Mouse (Mus musculus): ENCODE measurements around the gene Prlhr. TPM values are rescaled to one million over a fixed set of nuclear protein-coding genes. Genes with fewer than 3 reads are reported as not detected.
A peak's percentile ranks its signal among the peaks of the same experiment; 100 is the strongest.

Prlhr gene
- total and polyA plus RNA-seq, 2 experiments from 2014 or later: 0.18 to 7.3 TPM

DNA sequence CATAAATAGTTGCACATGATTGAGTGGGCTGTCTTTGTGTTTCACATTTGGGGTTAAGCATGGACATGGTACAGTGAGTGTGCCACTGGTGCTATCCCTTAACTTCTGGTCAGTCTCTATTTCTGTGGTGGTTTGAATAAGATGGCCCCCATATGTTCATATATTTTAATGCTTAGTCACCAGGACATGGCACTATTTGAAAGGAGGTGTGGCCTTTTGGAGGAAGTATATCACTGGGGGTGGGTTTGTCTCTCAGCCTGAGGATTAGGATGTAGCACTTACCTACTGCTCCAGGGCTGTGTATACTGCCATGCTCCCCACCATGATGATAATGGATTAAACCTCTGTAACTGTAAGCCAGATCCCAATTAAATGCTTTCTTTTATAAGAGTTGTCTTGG is 17.2 kb upstream of the Prlhr start:
- Histone ChIP-seq H3K9ac (replicated peaks; ENCODE audit: low read length) (no peak overlapping the region), H3K9me3 (ENCODE audit: low read length) (no peaks in the 10 kb centered on the region), H3K27me3 (ENCODE audit: insufficient read depth, low read length) (no peaks in the 10 kb centered on the region), H3K36me3 (ENCODE audit: insufficient read depth, low read length) (no peaks in the 10 kb centered on the region), H3K4me1 (ENCODE audit: insufficient read depth, low read length) (no peaks in the 10 kb centered on the region), H3K27ac (no peak overlapping the region), H3K4me3 (ENCODE audit: low read length) (no peak overlapping the region), H3K4me2 (ENCODE audit: low read depth, low read length) (no peak overlapping the region)
- ATAC-seq (no peak), DNase-seq (ENCODE audit: low spot score) (no peak)
- no peak for TF ChIP-seq CTCF (IDR thresholded peaks at IDR 0.05; ENCODE audit: low read depth)

DNA sequence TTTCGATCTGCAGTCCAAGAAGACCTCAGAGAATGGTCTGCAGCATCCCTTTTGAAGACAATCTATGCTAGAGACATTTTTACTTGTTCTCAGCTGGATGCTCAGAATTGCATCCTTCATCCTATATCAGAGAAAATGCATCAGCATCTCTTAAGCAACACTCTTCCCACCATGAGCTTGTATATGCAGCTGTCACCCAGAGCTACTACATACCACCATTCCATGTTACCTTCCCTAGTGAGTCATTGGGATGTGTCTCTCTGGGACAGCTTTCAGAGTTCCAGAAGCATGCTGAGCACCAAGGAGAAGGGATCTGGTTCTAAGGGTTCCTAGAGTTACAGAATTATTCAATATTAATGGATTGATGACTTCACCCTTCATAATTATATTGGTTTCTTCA is 10.8 kb upstream of the Prlhr start:
- ATAC-seq (no peak), DNase-seq (ENCODE audit: low spot score) (no peak)
- Histone ChIP-seq H3K9ac (replicated peaks; ENCODE audit: low read length) (no peak overlapping the region), H3K27ac (no peak overlapping the region), H3K27me3 (ENCODE audit: insufficient read depth, low read length) (no peaks in the 10 kb centered on the region), H3K4me2 (ENCODE audit: low read depth, low read length) (no peak overlapping the region), H3K9me3 (ENCODE audit: low read length) (no peaks in the 10 kb centered on the region), H3K36me3 (ENCODE audit: insufficient read depth, low read length) (no peaks in the 10 kb centered on the region), H3K4me1 (ENCODE audit: insufficient read depth, low read length) (no peaks in the 10 kb centered on the region), H3K4me3 (ENCODE audit: low read length) (no peak overlapping the region)
- WGBS: 46% methylated on average over 1 of the region's 1 CpGs
- no peak for TF ChIP-seq CTCF (IDR thresholded peaks at IDR 0.05; ENCODE audit: low read depth)

DNA sequence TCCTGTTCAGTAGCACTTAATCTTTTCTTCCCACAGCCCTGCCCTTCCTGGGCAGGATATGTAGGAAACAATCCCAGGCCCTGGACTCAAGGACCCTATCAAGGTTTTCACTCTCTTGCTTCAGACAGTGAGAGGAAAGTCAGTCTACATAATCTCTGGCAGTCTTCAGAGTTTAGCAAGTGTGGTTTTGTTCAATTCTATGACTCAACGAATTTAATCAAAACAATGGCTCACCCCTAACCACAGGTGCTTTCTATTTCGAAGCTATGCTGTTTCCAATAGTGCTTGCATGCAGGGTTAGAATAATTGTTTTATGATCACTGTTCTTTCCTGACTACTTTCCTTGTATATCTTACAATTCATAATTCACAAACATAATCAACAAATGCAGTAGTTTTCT is 9.7 kb upstream of the Prlhr start:
- Histone ChIP-seq H3K9me3 (ENCODE audit: low read length) (no peaks in the 10 kb centered on the region), H3K4me3 (ENCODE audit: low read length) (no peak overlapping the region), H3K4me1 (ENCODE audit: insufficient read depth, low read length) (no peaks in the 10 kb centered on the region), H3K9ac (replicated peaks; ENCODE audit: low read length) (no peak overlapping the region), H3K27me3 (ENCODE audit: insufficient read depth, low read length) (no peaks in the 10 kb centered on the region), H3K36me3 (ENCODE audit: insufficient read depth, low read length) (no peaks in the 10 kb centered on the region), H3K4me2 (ENCODE audit: low read depth, low read length) (no peak overlapping the region), H3K27ac (no peak overlapping the region)
- no peak for DNase-seq (ENCODE audit: low spot score)
- WGBS: 65% methylated on average over 2 of the region's 2 CpGs
- ATAC-seq: no peak
- no peak for TF ChIP-seq CTCF (IDR thresholded peaks at IDR 0.05; ENCODE audit: low read depth)

DNA sequence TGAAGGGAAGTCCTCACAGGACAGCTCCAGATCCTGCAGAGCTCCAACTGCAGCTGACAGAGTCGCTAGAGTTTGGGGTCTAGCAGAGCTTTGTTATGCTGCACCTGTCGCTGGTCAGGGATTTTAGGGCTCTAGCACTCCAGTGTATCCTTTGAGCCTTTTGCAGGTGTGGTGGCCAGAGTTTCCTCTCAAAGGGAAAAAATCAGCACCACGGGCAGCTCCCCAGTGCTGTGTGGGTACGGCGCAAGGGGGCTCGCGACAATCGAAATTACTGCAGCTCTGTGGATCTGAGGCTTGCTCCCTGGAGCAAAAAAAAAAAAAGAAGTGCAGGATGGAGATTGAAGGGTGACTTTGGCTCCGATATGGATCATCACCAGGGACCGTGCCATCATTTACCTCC is 742 bp upstream of the Prlhr start:
- Histone ChIP-seq H3K27ac (no peak overlapping the region), H3K9me3 (ENCODE audit: low read length) (no peaks in the 10 kb centered on the region), H3K4me3 (ENCODE audit: low read length) (peak overlapping the region; percentile 32), H3K27me3 (ENCODE audit: insufficient read depth, low read length) (peaks cover 12% of the 10 kb centered on the region; the same call in 1 of the 2 replicates), H3K4me2 (ENCODE audit: low read depth, low read length) (peak overlapping the region; percentile 59), H3K36me3 (ENCODE audit: insufficient read depth, low read length) (no peaks in the 10 kb centered on the region), H3K9ac (replicated peaks; ENCODE audit: low read length) (peak overlapping the region; percentile 19), H3K4me1 (ENCODE audit: insufficient read depth, low read length) (peaks cover 13% of the 10 kb centered on the region; the same call in 1 of the 2 replicates)
- ATAC-seq (no peak), DNase-seq (ENCODE audit: low spot score) (peak; percentile 56)
- no peak for TF ChIP-seq CTCF (IDR thresholded peaks at IDR 0.05; ENCODE audit: low read depth)
- 2% methylated on average over 10 of the region's 10 CpGs for WGBS

DNA sequence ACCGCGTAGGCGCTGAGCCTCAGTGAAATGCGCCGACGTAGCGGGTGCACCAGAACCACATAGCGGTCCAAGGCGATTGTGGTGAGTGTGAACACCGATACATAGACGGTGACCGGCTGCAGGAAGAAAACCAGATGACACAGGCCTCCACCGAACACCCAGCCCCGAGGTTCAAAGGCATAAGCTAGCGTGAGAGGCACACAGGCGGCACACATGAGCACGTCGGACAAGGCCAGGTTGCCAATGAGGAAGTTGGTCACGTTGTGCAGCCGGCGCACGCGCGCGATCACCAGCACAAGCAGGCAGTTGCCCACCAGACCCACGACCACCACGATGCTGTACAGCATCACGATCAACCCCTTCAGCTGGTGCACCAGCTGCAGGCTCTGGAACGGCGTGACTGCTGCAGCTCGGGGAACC is 506 bp downstream of the Prlhr start:
- Histone ChIP-seq H3K4me3 (ENCODE audit: low read length) (peak overlapping the region; percentile 32), H3K4me1 (ENCODE audit: insufficient read depth, low read length) (peaks cover 16% of the 10 kb centered on the region; the same call in 1 of the 2 replicates), H3K9me3 (ENCODE audit: low read length) (no peaks in the 10 kb centered on the region), H3K36me3 (ENCODE audit: insufficient read depth, low read length) (no peaks in the 10 kb centered on the region), H3K27me3 (ENCODE audit: insufficient read depth, low read length) (peaks cover 12% of the 10 kb centered on the region; the same call in 1 of the 2 replicates), H3K27ac (no peak overlapping the region), H3K4me2 (ENCODE audit: low read depth, low read length) (peak overlapping the region; percentile 59), H3K9ac (replicated peaks; ENCODE audit: low read length) (no peak overlapping the region)
- ATAC-seq (peak; percentile 37; the same call in 1 of the 2 replicates), DNase-seq (ENCODE audit: low spot score) (peak; percentile 15)
- TF ChIP-seq CTCF (IDR thresholded peaks at IDR 0.05; ENCODE audit: low read depth): no peak
- 7% methylated on average over 31 of the region's 31 CpGs for WGBS

DNA sequence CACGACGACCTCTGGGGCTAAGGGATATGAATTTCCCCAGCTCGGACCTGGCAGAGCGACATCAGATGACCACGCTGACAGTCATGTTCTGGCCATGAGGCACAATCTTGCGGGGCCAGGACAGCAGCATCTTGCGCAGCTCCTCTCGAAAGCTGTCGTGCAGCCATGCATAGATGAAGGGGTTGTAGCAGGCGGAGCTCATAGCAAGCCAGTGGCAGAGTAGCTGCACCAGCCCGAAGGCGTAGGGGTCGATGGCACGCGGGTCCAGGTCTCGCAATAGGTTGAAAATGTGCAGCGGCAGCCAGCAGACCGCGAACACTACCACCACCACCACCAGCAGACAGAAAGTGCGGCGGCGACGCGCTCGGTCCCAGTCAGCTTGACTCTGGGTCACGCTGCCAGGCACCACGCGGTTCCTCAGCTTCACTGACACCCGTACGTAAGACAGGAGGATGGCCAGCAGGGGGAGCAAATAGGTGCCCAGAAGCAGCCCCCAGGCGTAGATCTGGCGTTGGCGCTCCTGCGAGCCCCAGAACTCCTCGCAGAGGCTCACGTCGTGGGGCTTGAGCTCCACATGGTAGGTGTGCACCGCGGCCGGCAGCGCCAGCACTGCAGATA is 1.0 kb downstream of the Prlhr start:
- no peak overlapping the region for H3K9ac ChIP-seq (replicated peaks; ENCODE audit: low read length)
- ATAC-seq: peak; percentile 81
- peaks cover 12% of the 10 kb centered on the region; the same call in 1 of the 2 replicates for H3K27me3 ChIP-seq (ENCODE audit: insufficient read depth, low read length)
- peak overlapping the region; percentile 32 for H3K4me3 ChIP-seq (ENCODE audit: low read length)
- peak; percentile 84 for TF ChIP-seq CTCF (IDR thresholded peaks at IDR 0.05; ENCODE audit: low read depth)
- peaks cover 16% of the 10 kb centered on the region; the same call in 1 of the 2 replicates for H3K4me1 ChIP-seq (ENCODE audit: insufficient read depth, low read length)
- 2% methylated on average over 41 of the region's 41 CpGs for WGBS
- H3K9me3 ChIP-seq (ENCODE audit: low read length): no peaks in the 10 kb centered on the region
- no peaks in the 10 kb centered on the region for H3K36me3 ChIP-seq (ENCODE audit: insufficient read depth, low read length)
- H3K4me2 ChIP-seq (ENCODE audit: low read depth, low read length): peak overlapping the region; percentile 59
- no peak overlapping the region for H3K27ac ChIP-seq
- peak; percentile 88 for DNase-seq (ENCODE audit: low spot score)

DNA sequence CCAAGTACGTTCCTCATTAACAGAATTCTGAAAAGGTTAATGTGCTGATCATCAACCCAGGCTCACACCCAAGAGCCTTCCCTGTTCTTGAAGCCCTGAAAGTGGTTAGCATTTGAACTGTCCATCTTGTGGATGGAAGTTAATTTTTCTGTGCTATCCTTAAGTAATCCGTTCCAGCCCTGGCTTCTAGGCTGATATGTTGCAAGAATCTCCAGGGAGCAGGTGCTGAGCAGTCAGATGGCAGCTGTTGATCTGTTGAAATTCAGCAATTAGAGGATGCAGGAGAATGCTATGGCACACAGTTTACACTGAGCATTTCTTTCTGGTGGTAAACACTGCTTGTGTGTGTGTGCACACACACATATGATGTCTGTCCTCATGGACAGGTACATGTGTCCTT is 2.4 kb downstream of the Prlhr start:
- ATAC-seq (no peak), DNase-seq (ENCODE audit: low spot score) (no peak)
- Histone ChIP-seq H3K4me2 (ENCODE audit: low read depth, low read length) (no peak overlapping the region), H3K9ac (replicated peaks; ENCODE audit: low read length) (no peak overlapping the region), H3K36me3 (ENCODE audit: insufficient read depth, low read length) (no peaks in the 10 kb centered on the region), H3K27me3 (ENCODE audit: insufficient read depth, low read length) (peaks cover 12% of the 10 kb centered on the region; the same call in 1 of the 2 replicates), H3K4me3 (ENCODE audit: low read length) (no peak overlapping the region), H3K27ac (no peak overlapping the region), H3K4me1 (ENCODE audit: insufficient read depth, low read length) (peaks cover 16% of the 10 kb centered on the region; the same call in 1 of the 2 replicates), H3K9me3 (ENCODE audit: low read length) (no peaks in the 10 kb centered on the region)
- WGBS: 56% methylated on average over 2 of the region's 2 CpGs
- TF ChIP-seq CTCF (IDR thresholded peaks at IDR 0.05; ENCODE audit: low read depth): no peak
